Mouse (Mus musculus) hindbrain, embryonic 14.5 days (tissue): ENCODE results near the gene Chid1. TPM values are rescaled to one million over a fixed set of nuclear protein-coding genes. Genes with fewer than 3 reads are reported as not detected.

Source experiments
- ATAC-seq: fragments of 200-750 bp; cut with Nextera tagmentation; 2 replicates; pipeline ENCODE4 v1.8.0; 2017; ENCODE audit warnings: moderate number of reproducible peaks, mild to moderate bottlenecking, moderate TSS enrichment, moderate library complexity; ENCODE audit not compliant: low FRiP score
- DNase-seq: peaks from one replicate; pipeline ENCODE4 v3.0.0-alpha.2; 2015; ENCODE audit warnings: low spot score
- H3K27ac ChIP-seq: fragments of 300-500 bp; sonication (generic); 2 replicates; pipeline ENCODE4 v1.5.1; 2014; ENCODE audit warnings: mild to moderate bottlenecking, moderate library complexity
- H3K27me3 ChIP-seq: fragments of 300-500 bp; sonication (generic); 2 replicates; pipeline ENCODE4 v1.6.1; 2014; ENCODE audit warnings: mild to moderate bottlenecking, low read length, mixed read lengths; ENCODE audit not compliant: control insufficient read depth, insufficient read depth
- H3K36me3 ChIP-seq: fragments of 300-500 bp; sonication (generic); replicated peaks from 2 replicates; pipeline ENCODE4 v1.6.1; 2014; ENCODE audit not compliant: control insufficient read depth, insufficient read depth
- H3K4me1 ChIP-seq: fragments of 300-500 bp; sonication (generic); replicated peaks from 2 replicates; pipeline ENCODE4 v1.6.1; 2014; ENCODE audit warnings: antibody characterized with exemption, low read length, mixed read lengths; ENCODE audit not compliant: control insufficient read depth, insufficient read depth
- H3K4me2 ChIP-seq: fragments of 300-500 bp; sonication (generic); replicated peaks from 2 replicates; pipeline ENCODE4 v1.6.1; 2014; ENCODE audit warnings: mild to moderate bottlenecking, moderate library complexity
- H3K4me3 ChIP-seq: fragments of 300-500 bp; sonication (generic); replicated peaks from 2 replicates; pipeline ENCODE4 v1.5.1; 2014; ENCODE audit warnings: mild to moderate bottlenecking, low read length
- H3K9ac ChIP-seq: fragments of 300-500 bp; sonication (generic); 2 replicates; pipeline ENCODE4 v1.6.1; 2014
- H3K9me3 ChIP-seq: fragments of 300-500 bp; sonication (generic); 2 replicates; pipeline ENCODE4 v1.6.1; 2016; ENCODE audit warnings: low read length; ENCODE audit not compliant: control insufficient read depth
- WGBS: fragments of 180-500 bp; shearing (Covaris S2); extraction: QIAGEN DNeasy Blood & Tissue Kit; methylation state at CpG from one replicate; pipeline ENCODE4 v1.1.7; 2014; 5-methylcytosine and 5-hydroxymethylcytosine counted together
- polyA plus RNA-seq: library from polyadenylated mRNA; unstranded; fragments of >200 nt; fragmentation: Nextera tagmentation; extraction: Ambion mirVana; gene quantifications from 2 replicates; pipeline ENCODE4 v1.2.1, GENCODE M21; 2014

Chid1 gene
- polyA plus RNA-seq, 1 experiment from 2014 or later, result 47.8 TPM

DNA sequence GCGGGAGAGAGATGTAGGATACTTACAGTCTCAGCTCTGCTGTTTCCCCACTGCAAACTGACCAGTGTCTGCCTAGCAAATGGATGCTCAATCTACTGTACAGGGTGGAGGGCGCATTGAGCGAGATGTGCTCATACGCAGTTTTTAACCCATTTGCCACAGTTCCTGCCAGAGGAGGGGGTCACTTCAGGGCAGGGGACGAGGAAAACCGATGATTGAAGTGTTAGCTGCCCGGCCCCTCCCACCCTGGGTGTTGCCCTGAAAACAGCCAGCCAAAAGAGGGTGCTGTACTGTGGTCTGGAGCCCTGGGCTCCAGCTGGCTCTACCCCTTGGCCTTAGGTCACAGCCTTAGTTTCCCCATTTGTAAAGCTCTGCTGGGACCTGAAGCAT lies 62.7 kb downstream of the Chid1 start:
- 0 out of 2 replicates have a peak, but pooled peaks cover 7% of the 10 kb centered on the region for H3K27me3 ChIP-seq
- peaks cover 9% of the 10 kb centered on the region for H3K36me3 ChIP-seq
- ATAC-seq (no peak), DNase-seq (no peak)
- H3K9me3 ChIP-seq, result no peaks in the 10 kb centered on the region
- no peak overlapping the region for H3K9ac ChIP-seq
- no peak overlapping the region for H3K4me3 ChIP-seq
- H3K4me2 ChIP-seq, result peak overlapping the region; percentile 63
- peak overlapping the region; percentile 41; the same call in 1 of the 2 replicates for H3K27ac ChIP-seq
- 28% methylated on average over 7 of the region's 7 CpGs for WGBS
- H3K4me1 ChIP-seq, result peaks cover 20% of the 10 kb centered on the region

- H3K36me3 ChIP-seq, result peaks cover 14% of the 10 kb centered on the region
- no peak for ATAC-seq
- H3K4me3 ChIP-seq, result peak overlapping the region; percentile 69
- H3K4me1 ChIP-seq, result peaks cover 20% of the 10 kb centered on the region
- peak overlapping the region; percentile 63 for H3K4me2 ChIP-seq
- no peak overlapping the region for H3K9ac ChIP-seq
- 0 out of 2 replicates have a peak, but pooled peaks cover 7% of the 10 kb centered on the region for H3K27me3 ChIP-seq
- H3K27ac ChIP-seq, result peak overlapping the region; percentile 47; the same call in 1 of the 2 replicates
- DNase-seq, result peak; percentile 31
- H3K9me3 ChIP-seq, result no peaks in the 10 kb centered on the region
- WGBS, result 8% methylated on average over 17 of the region's 17 CpGs
Observed at GRCm38 (mm10) chr7:141476226-141476980, 63.3 kb downstream of the Chid1 start.

DNA sequence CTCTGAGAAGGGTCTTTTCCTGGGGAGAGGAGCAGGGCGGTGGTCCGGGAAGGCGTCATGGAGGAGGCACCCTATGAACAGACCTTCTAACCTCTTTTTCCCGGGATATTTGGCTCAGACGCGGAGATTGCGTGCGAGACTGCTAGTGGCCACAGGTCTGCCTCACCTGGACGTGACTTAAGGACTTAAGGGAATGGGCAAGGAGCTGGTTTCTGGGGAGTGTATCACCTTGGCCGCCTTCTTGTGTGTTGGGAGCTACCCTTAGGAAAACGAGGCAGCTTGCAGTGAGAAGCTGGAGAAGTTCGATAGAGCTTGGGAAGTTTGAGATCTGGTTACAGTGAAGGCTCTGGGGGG lies 63.9 kb downstream of the Chid1 start:
- DNase-seq (no peak), ATAC-seq (no peak)
- H3K36me3 ChIP-seq, result peaks cover 20% of the 10 kb centered on the region
- H3K27ac ChIP-seq, result peak overlapping the region; percentile 47; the same call in 1 of the 2 replicates
- H3K9me3 ChIP-seq, result no peaks in the 10 kb centered on the region
- peak overlapping the region; percentile 94 for H3K9ac ChIP-seq
- peaks cover 20% of the 10 kb centered on the region for H3K4me1 ChIP-seq
- peak overlapping the region; percentile 63 for H3K4me2 ChIP-seq
- H3K27me3 ChIP-seq, result 0 out of 2 replicates have a peak, but pooled peaks cover 7% of the 10 kb centered on the region
- H3K4me3 ChIP-seq, result peak overlapping the region; percentile 69
- WGBS, result 2% methylated on average over 12 of the region's 12 CpGs

- H3K4me1 ChIP-seq, result peaks cover 20% of the 10 kb centered on the region
- peak within 1 kb of the TSS; percentile 94 for H3K9ac ChIP-seq
- peak within 1 kb of the TSS; percentile 69 for H3K4me3 ChIP-seq
- peak within 1 kb of the TSS; percentile 63 for H3K4me2 ChIP-seq
- DNase-seq, result peak; percentile 82
- H3K9me3 ChIP-seq, result no peaks in the 10 kb centered on the region
- 0 out of 2 replicates have a peak, but pooled peaks cover 7% of the 10 kb centered on the region for H3K27me3 ChIP-seq
- peak within 1 kb of the TSS; percentile 93 for H3K27ac ChIP-seq
- H3K36me3 ChIP-seq, result peaks cover 26% of the 10 kb centered on the region
- ATAC-seq, result peak; percentile 82
- under 1% methylated on average over 87 of the region's 87 CpGs for WGBS
Observed at GRCm38 (mm10) chr7:141475011-141475804, 64.4 kb downstream of the Chid1 start, which contains the start of the genes Polr2l and Tspan4. TSS of gene Polr2l (minus strand) at chr7:141475132. TSS of gene Tspan4 (plus strand) at chr7:141475240.

- ATAC-seq (no peak), DNase-seq (no peak)
- peak overlapping the region; percentile 69 for H3K4me3 ChIP-seq
- H3K27me3 ChIP-seq, result 0 out of 2 replicates have a peak, but pooled peaks cover 7% of the 10 kb centered on the region
- no peaks in the 10 kb centered on the region for H3K9me3 ChIP-seq
- H3K4me1 ChIP-seq, result peaks cover 30% of the 10 kb centered on the region
- H3K27ac ChIP-seq, result no peak overlapping the region
- H3K9ac ChIP-seq, result peak overlapping the region; percentile 94
- H3K36me3 ChIP-seq, result peaks cover 31% of the 10 kb centered on the region
- peak overlapping the region; percentile 63 for H3K4me2 ChIP-seq
- 12% methylated on average over 5 of the region's 5 CpGs for WGBS
Observed at GRCm38 (mm10) chr7:141474160-141474559, 65.5 kb downstream of the Chid1 start.

- Histone ChIP-seq H3K4me3 (no peak overlapping the region), H3K4me1 (peaks cover 43% of the 10 kb centered on the region), H3K9ac (no peak overlapping the region), H3K4me2 (no peak overlapping the region), H3K36me3 (peaks cover 31% of the 10 kb centered on the region), H3K27me3 (0 out of 2 replicates have a peak, but pooled peaks cover 7% of the 10 kb centered on the region), H3K27ac (no peak overlapping the region), H3K9me3 (no peaks in the 10 kb centered on the region)
- 90% methylated on average over 6 of the region's 6 CpGs for WGBS
- no peak for DNase-seq
- no peak for ATAC-seq
Observed at GRCm38 (mm10) chr7:141472763-141473162, 66.9 kb downstream of the Chid1 start.

DNA sequence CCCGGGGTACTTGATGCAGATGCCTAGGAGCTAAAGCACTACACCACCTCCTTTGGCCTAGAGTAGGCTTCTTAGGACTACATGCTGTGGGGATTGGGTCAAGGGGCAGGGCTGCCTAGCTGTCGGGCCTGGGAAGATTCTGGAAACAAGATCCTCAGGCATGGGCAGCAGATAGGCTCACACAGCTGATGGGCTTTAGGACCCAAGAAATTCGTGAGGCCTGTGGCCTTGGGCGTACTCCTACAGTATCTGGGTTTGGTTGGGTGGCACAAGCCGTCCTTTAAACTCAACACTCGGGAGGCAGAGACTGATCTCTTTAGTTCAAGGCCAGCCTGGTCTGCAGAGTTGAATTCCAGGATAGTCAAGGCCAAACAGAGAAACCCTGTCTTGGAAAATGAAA lies 67.4 kb downstream of the Chid1 start:
- Histone ChIP-seq H3K4me3 (no peak overlapping the region), H3K9me3 (no peaks in the 10 kb centered on the region), H3K4me1 (peaks cover 43% of the 10 kb centered on the region), H3K27me3 (0 out of 2 replicates have a peak, but pooled peaks cover 7% of the 10 kb centered on the region), H3K36me3 (peaks cover 31% of the 10 kb centered on the region), H3K9ac (no peak overlapping the region), H3K4me2 (no peak overlapping the region), H3K27ac (no peak overlapping the region)
- ATAC-seq (no peak), DNase-seq (no peak)
- whole genome bisulfite sequencing, result 82% methylated on average over 6 of the region's 6 CpGs

DNA sequence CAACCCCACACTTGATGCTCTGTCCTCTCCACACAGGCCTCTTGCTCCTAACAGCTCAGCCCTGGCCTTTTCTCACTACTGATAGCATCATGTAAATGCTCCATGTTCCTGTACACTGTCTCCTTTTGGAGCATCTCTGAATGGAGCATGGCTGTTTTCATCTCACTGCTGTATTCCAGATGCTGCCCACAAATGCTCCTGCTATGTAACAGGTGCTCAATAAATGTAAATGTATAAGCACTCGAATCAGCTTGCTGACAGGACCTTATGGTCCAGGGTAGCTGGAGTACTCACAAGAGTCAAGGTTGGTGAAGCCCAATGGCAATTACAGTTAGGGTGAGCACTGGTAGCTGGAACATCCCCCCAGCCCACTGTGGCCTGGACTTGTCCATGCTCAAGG lies 68.4 kb downstream of the Chid1 start:
- 86% methylated on average over 1 of the region's 1 CpGs for WGBS
- DNase-seq, result no peak
- peaks cover 31% of the 10 kb centered on the region for H3K36me3 ChIP-seq
- no peak overlapping the region for H3K27ac ChIP-seq
- H3K27me3 ChIP-seq, result peaks cover 14% of the 10 kb centered on the region; the same call in 1 of the 2 replicates
- H3K4me2 ChIP-seq, result no peak overlapping the region
- no peak overlapping the region for H3K4me3 ChIP-seq
- no peak for ATAC-seq
- peaks cover 48% of the 10 kb centered on the region for H3K4me1 ChIP-seq
- H3K9ac ChIP-seq, result no peak overlapping the region
- H3K9me3 ChIP-seq, result no peaks in the 10 kb centered on the region

DNA sequence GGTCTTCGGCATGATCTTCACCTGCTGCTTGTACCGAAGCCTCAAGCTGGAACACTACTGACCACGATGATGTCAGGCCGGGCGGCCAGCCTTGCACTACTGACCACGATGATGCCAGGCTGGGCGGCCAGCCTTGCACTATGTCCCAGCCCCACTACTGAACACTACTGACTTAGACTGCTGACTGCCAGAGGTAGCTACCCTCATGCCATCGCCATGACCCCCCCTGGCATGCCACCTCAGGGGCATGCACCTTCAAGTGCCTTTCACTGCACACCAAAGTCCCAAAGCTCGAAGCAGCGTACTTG lies 69.1 kb downstream of the Chid1 start:
- no peak overlapping the region for H3K9ac ChIP-seq
- H3K4me3 ChIP-seq, result no peak overlapping the region
- no peak overlapping the region for H3K27ac ChIP-seq
- H3K27me3 ChIP-seq, result peaks cover 14% of the 10 kb centered on the region
- H3K9me3 ChIP-seq, result no peaks in the 10 kb centered on the region
- ATAC-seq (no peak), DNase-seq (no peak)
- 94% methylated on average over 10 of the region's 10 CpGs for WGBS
- H3K4me2 ChIP-seq, result no peak overlapping the region
- H3K36me3 ChIP-seq, result peaks cover 31% of the 10 kb centered on the region
- H3K4me1 ChIP-seq, result peaks cover 41% of the 10 kb centered on the region
